8 mouse cellular contexts compared by ENCODE assay signal in genomic region chr6:87383926-87384691, GRCm38 (mm10). TPM values are rescaled to one million over a fixed set of nuclear protein-coding genes. Genes with fewer than 3 reads are reported as not detected.
DNase-seq lines count a peak whose midpoint lies in the region; ATAC-seq and TF ChIP-seq lines count a peak whose summit lies in the region.

No protein-coding gene starts in this region.

- no peak overlapping the region for H3K9ac ChIP-seq in embryonic facial prominence, embryonic 15.5 days
- peak overlapping the region; percentile 32; the same call in 1 of the 2 replicates for H3K9ac ChIP-seq in intestine, embryonic 15.5 days
- no peak overlapping the region for H3K9ac ChIP-seq in lung, postnatal 0 days (replicated peaks; ENCODE audit: low read depth)

- no peak for TF ChIP-seq POLR2A in small intestine, adult 2 months (IDR thresholded peaks at IDR 0.05; ENCODE audit: low read depth, low read length)

- no peak overlapping the region for H3K27ac ChIP-seq in heart, embryonic 10.5 days
- no peak overlapping the region for H3K27ac ChIP-seq in embryonic facial prominence, embryonic 15.5 days (replicated peaks)
- no peak overlapping the region for H3K27ac ChIP-seq in intestine, embryonic 15.5 days
- no peak overlapping the region for H3K27ac ChIP-seq in lung, postnatal 0 days (ENCODE audit: low read length)
- H3K27ac ChIP-seq in small intestine, adult 2 months (ENCODE audit: insufficient read depth, low read depth, low read length) = no peak overlapping the region

- H3K9me3 ChIP-seq in heart, embryonic 10.5 days = no peaks in the 10 kb centered on the region
- no peaks in the 10 kb centered on the region for H3K9me3 ChIP-seq in embryonic facial prominence, embryonic 15.5 days (replicated peaks)
- H3K9me3 ChIP-seq in intestine, embryonic 15.5 days = no peaks in the 10 kb centered on the region
- no peaks in the 10 kb centered on the region for H3K9me3 ChIP-seq in lung, postnatal 0 days (ENCODE audit: low read length)

- H3K4me1 ChIP-seq in heart, embryonic 10.5 days = peaks cover 16% of the 10 kb centered on the region
- peaks cover 11% of the 10 kb centered on the region for H3K4me1 ChIP-seq in embryonic facial prominence, embryonic 15.5 days
- 0 out of 2 replicates have a peak, but pooled peaks cover 3% of the 10 kb centered on the region for H3K4me1 ChIP-seq in intestine, embryonic 15.5 days (replicated peaks)
- H3K4me1 ChIP-seq in lung, postnatal 0 days (ENCODE audit: insufficient read depth, low read depth, low read length) = peaks cover 7% of the 10 kb centered on the region; the same call in 1 of the 2 replicates
- peaks cover 5% of the 10 kb centered on the region; the same call in 1 of the 2 replicates for H3K4me1 ChIP-seq in small intestine, adult 2 months (ENCODE audit: control insufficient read depth, insufficient read depth, insufficient read length, low read length)

- 11% methylated on average over 24 of the region's 24 CpGs for WGBS in heart, embryonic 10.5 days
- 7% methylated on average over 24 of the region's 24 CpGs for WGBS in embryonic facial prominence, embryonic 15.5 days
- WGBS in intestine, embryonic 15.5 days = 10% methylated on average over 24 of the region's 24 CpGs
- 8% methylated on average over 24 of the region's 24 CpGs for WGBS in lung, postnatal 0 days
- 46% methylated on average over 24 of the region's 24 CpGs for WGBS in small intestine, adult 2 months

- peak; percentile 70 for TF ChIP-seq CTCF in lung, postnatal 0 days (IDR thresholded peaks at IDR 0.05)
- TF ChIP-seq CTCF in small intestine, adult 2 months (IDR thresholded peaks at IDR 0.05; ENCODE audit: extremely low read depth, insufficient read length, insufficient replicate concordance, low read depth, low read length) = peak; percentile 34; the same call in 1 of the 2 replicates

- peaks cover 79% of the 10 kb centered on the region for H3K27me3 ChIP-seq in heart, embryonic 10.5 days (ENCODE audit: insufficient read depth, poor library complexity, severe bottlenecking)
- peaks cover 8% of the 10 kb centered on the region for H3K27me3 ChIP-seq in embryonic facial prominence, embryonic 15.5 days
- H3K27me3 ChIP-seq in intestine, embryonic 15.5 days (replicated peaks) = peaks cover 5% of the 10 kb centered on the region
- H3K27me3 ChIP-seq in lung, postnatal 0 days (replicated peaks; ENCODE audit: insufficient read depth, low read length) = peaks cover 8% of the 10 kb centered on the region; the same call in 1 of the 2 replicates
- no peaks in the 10 kb centered on the region for H3K27me3 ChIP-seq in small intestine, adult 2 months (ENCODE audit: control insufficient read depth, insufficient read depth, low read length)

- TF ChIP-seq EP300 in lung, postnatal 0 days (IDR thresholded peaks at IDR 0.05) = no peak

- no peak for DNase-seq in heart, embryonic 10.5 days (ENCODE audit: low spot score)
- DNase-seq in heart, adult 11 months = no peak
- peak; percentile 65 for DNase-seq in ES-CJ7 (ENCODE audit: low read depth, low spot score)
- DNase-seq in lung, postnatal 0 days (ENCODE audit: low spot score) = peak; percentile 57

- no peaks in the 10 kb centered on the region for H3K36me3 ChIP-seq in heart, embryonic 10.5 days
- H3K36me3 ChIP-seq in embryonic facial prominence, embryonic 15.5 days = no peaks in the 10 kb centered on the region
- no peaks in the 10 kb centered on the region for H3K36me3 ChIP-seq in intestine, embryonic 15.5 days
- H3K36me3 ChIP-seq in lung, postnatal 0 days (ENCODE audit: insufficient read depth, low read length) = no peaks in the 10 kb centered on the region
- no peaks in the 10 kb centered on the region for H3K36me3 ChIP-seq in small intestine, adult 2 months (ENCODE audit: control insufficient read depth, insufficient read depth, low read length)

- peak overlapping the region; percentile 59 for H3K4me2 ChIP-seq in embryonic facial prominence, embryonic 15.5 days (replicated peaks)
- peak overlapping the region; percentile 49 for H3K4me2 ChIP-seq in intestine, embryonic 15.5 days (replicated peaks)
- peak overlapping the region; percentile 46 for H3K4me2 ChIP-seq in lung, postnatal 0 days (replicated peaks; ENCODE audit: low read depth, low read length)

- peak overlapping the region; percentile 50 for H3K4me3 ChIP-seq in heart, embryonic 10.5 days
- peak overlapping the region; percentile 36 for H3K4me3 ChIP-seq in embryonic facial prominence, embryonic 15.5 days (replicated peaks)
- peak overlapping the region; percentile 10 for H3K4me3 ChIP-seq in intestine, embryonic 15.5 days (replicated peaks)
- H3K4me3 ChIP-seq in lung, postnatal 0 days (ENCODE audit: low read depth, low read length) = peak overlapping the region; percentile 19; the same call in 1 of the 2 replicates
- no peak overlapping the region for H3K4me3 ChIP-seq in small intestine, adult 2 months (ENCODE audit: low read depth, low read length)

- no peak for ATAC-seq in embryonic facial prominence, embryonic 15.5 days (ENCODE audit: insufficient number of reproducible peaks, low FRiP score, low TSS enrichment, low read depth)
- ATAC-seq in intestine, embryonic 15.5 days = peak; percentile 37; the same call in 1 of the 2 replicates
- ATAC-seq in lung, postnatal 0 days = peak; percentile 53
- ATAC-seq in erythroblast, adult 5-6 weeks (replicated peaks; ENCODE audit: low FRiP score, poor library complexity, severe bottlenecking) = no peak

RNA-seq across cellular contexts. Expression of gene Gkn3, which starts 4.6 kb away (rescaled TPM):
- polyA plus RNA-seq in heart, embryonic 10.5 days (2016; fragmentation: Nextera tagmentation; extraction: Ambion mirVana) = 0.17 and 0.58 TPM in 2 replicates
- polyA plus RNA-seq in embryonic facial prominence, embryonic 15.5 days (2015; fragmentation: Nextera tagmentation; extraction: Ambion mirVana) = 1.0 and 1.3 TPM in 2 replicates
- polyA plus RNA-seq in intestine, embryonic 15.5 days (2015; fragmentation: Nextera tagmentation; extraction: Ambion mirVana) = 0.68 and 0.93 TPM in 2 replicates
- 5.2 and 6.1 TPM in 2 replicates for polyA plus RNA-seq in lung, postnatal 0 days (2015; fragmentation: Nextera tagmentation; extraction: Ambion mirVana)
- 6.3 and 2,866 TPM in 2 replicates for polyA plus RNA-seq in small intestine, adult 2 months (2012; rRNA removed)
- total RNA-seq in erythroblast, adult 5-6 weeks (2015; ENCODE audit: low replicate concordance) = not detected in 2 replicates
- not detected in 2 replicates for total RNA-seq in erythroblast, adult 5-6 weeks (2017; ENCODE audit: low replicate concordance)

RNA-seq across cellular contexts. Expression of gene Gkn2, which starts 11.0 kb away (rescaled TPM):
- polyA plus RNA-seq in heart, embryonic 10.5 days (2016; fragmentation: Nextera tagmentation; extraction: Ambion mirVana) = not detected in 2 replicates
- not detected in 2 replicates for polyA plus RNA-seq in embryonic facial prominence, embryonic 15.5 days (2015; fragmentation: Nextera tagmentation; extraction: Ambion mirVana)
- 0.21 TPM in 1 of 2 replicates, not detected in the other for polyA plus RNA-seq in intestine, embryonic 15.5 days (2015; fragmentation: Nextera tagmentation; extraction: Ambion mirVana)
- 0.20 TPM in 1 of 2 replicates, not detected in the other for polyA plus RNA-seq in lung, postnatal 0 days (2015; fragmentation: Nextera tagmentation; extraction: Ambion mirVana)
- polyA plus RNA-seq in small intestine, adult 2 months (2012; rRNA removed) = 4.6 and 2,019 TPM in 2 replicates
- total RNA-seq in erythroblast, adult 5-6 weeks (2015; ENCODE audit: low replicate concordance) = not detected in 2 replicates
- total RNA-seq in erythroblast, adult 5-6 weeks (2017; ENCODE audit: low replicate concordance) = not detected in 2 replicates

RNA-seq across cellular contexts. Expression of gene Gkn1, which starts 33.4 kb away (rescaled TPM):
- not detected in 2 replicates for polyA plus RNA-seq in heart, embryonic 10.5 days (2016; fragmentation: Nextera tagmentation; extraction: Ambion mirVana)
- 0.13 TPM in 1 of 2 replicates, not detected in the other for polyA plus RNA-seq in embryonic facial prominence, embryonic 15.5 days (2015; fragmentation: Nextera tagmentation; extraction: Ambion mirVana)
- polyA plus RNA-seq in intestine, embryonic 15.5 days (2015; fragmentation: Nextera tagmentation; extraction: Ambion mirVana) = 0.21 and 0.41 TPM in 2 replicates
- 0.11 and 0.31 TPM in 2 replicates for polyA plus RNA-seq in lung, postnatal 0 days (2015; fragmentation: Nextera tagmentation; extraction: Ambion mirVana)
- polyA plus RNA-seq in small intestine, adult 2 months (2012; rRNA removed) = 5.3 and 1,990 TPM in 2 replicates
- total RNA-seq in erythroblast, adult 5-6 weeks (2015; ENCODE audit: low replicate concordance) = not detected in 2 replicates
- not detected in 2 replicates for total RNA-seq in erythroblast, adult 5-6 weeks (2017; ENCODE audit: low replicate concordance)

RNA-seq across cellular contexts. Expression of gene Bmp10, which starts 44.7 kb away (rescaled TPM):
- polyA plus RNA-seq in heart, embryonic 10.5 days (2016; fragmentation: Nextera tagmentation; extraction: Ambion mirVana) = 4.5 and 6.2 TPM in 2 replicates
- polyA plus RNA-seq in embryonic facial prominence, embryonic 15.5 days (2015; fragmentation: Nextera tagmentation; extraction: Ambion mirVana) = not detected in 2 replicates
- polyA plus RNA-seq in intestine, embryonic 15.5 days (2015; fragmentation: Nextera tagmentation; extraction: Ambion mirVana) = not detected in 2 replicates
- not detected in 2 replicates for polyA plus RNA-seq in lung, postnatal 0 days (2015; fragmentation: Nextera tagmentation; extraction: Ambion mirVana)
- 0.01 TPM in 1 of 2 replicates, not detected in the other for polyA plus RNA-seq in small intestine, adult 2 months (2012; rRNA removed)
- not detected in 2 replicates for total RNA-seq in erythroblast, adult 5-6 weeks (2015; ENCODE audit: low replicate concordance)
- total RNA-seq in erythroblast, adult 5-6 weeks (2017; ENCODE audit: low replicate concordance) = not detected in 2 replicates

RNA-seq across cellular contexts. Expression of gene Antxr1, which starts 48.5 kb away (rescaled TPM):
- polyA plus RNA-seq in heart, embryonic 10.5 days (2016; fragmentation: Nextera tagmentation; extraction: Ambion mirVana) = 1.8 and 3.8 TPM in 2 replicates
- 20.3 and 24.3 TPM in 2 replicates for polyA plus RNA-seq in embryonic facial prominence, embryonic 15.5 days (2015; fragmentation: Nextera tagmentation; extraction: Ambion mirVana)
- polyA plus RNA-seq in intestine, embryonic 15.5 days (2015; fragmentation: Nextera tagmentation; extraction: Ambion mirVana) = 5.9 and 6.5 TPM in 2 replicates
- 11.7 and 13.9 TPM in 2 replicates for polyA plus RNA-seq in lung, postnatal 0 days (2015; fragmentation: Nextera tagmentation; extraction: Ambion mirVana)
- polyA plus RNA-seq in small intestine, adult 2 months (2012; rRNA removed) = 3.9 TPM in 2 replicates
- total RNA-seq in erythroblast, adult 5-6 weeks (2015; ENCODE audit: low replicate concordance) = not detected in 2 replicates
- not detected in 2 replicates for total RNA-seq in erythroblast, adult 5-6 weeks (2017; ENCODE audit: low replicate concordance)

Comparison
In these comparisons a context has a peak if more than half of its experiments do, and no peak if none do; other contexts are left out.
1. DNase-seq: peak in ES-CJ7 (single experiment) and lung, postnatal 0 days (single experiment); none in heart, embryonic 10.5 days (single experiment) and heart, adult 11 months (single experiment).
2. ATAC-seq: peak in intestine, embryonic 15.5 days (single experiment) and lung, postnatal 0 days (single experiment); none in embryonic facial prominence, embryonic 15.5 days (single experiment) and erythroblast, adult 5-6 weeks (single experiment).
3. Peak in every context shown above with its lines, with median percentiles within 50 percentile points of each other: H3K4me2 ChIP-seq.